Mouse (Mus musculus): ENCODE results near the gene Asb10.

- TF ChIP-seq CTCF (IDR thresholded peaks at IDR 0.05; ENCODE audit: control insufficient read depth, insufficient read depth, low read length) (no peak), POLR2A (IDR thresholded peaks at IDR 0.05; ENCODE audit: borderline replicate concordance, control insufficient read depth, low read depth, low read length) (no peak)
Observed at GRCm38 (mm10) chr5:24505513-24505912, 35.3 kb downstream of the Asb10 start.
